Mouse (Mus musculus): ENCODE data around the gene Cxcl16.

DNA sequence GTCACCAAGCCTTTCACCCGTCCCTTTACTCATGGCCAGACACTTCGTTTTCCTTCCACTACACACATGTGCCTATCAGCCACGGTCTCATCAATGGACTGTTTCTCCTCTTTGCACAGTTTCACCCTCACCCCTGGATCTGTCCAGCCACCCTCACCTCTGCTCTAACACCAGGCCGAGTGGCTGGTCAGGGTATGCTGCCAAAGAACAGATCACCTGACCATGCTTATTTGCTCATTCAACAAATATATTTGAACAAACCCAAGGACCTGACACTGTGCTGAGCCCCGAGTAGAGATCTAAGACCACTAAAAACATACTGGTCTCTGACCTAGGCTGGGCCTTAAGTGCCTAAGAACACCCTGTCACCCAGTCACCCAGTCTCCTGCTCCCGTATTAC, 15.1 kb downstream of the Cxcl16 start:
- TF ChIP-seq POLR2A (IDR thresholded peaks at IDR 0.05; ENCODE audit: insufficient read depth, low read depth, low read length) (no peak), CTCF (IDR thresholded peaks at IDR 0.05; ENCODE audit: insufficient read depth, low read depth, low read length) (no peak)

Data from olfactory bulb, adult 2 months (tissue).